Mouse (Mus musculus) frontal cortex, adult (tissue): ENCODE data around the gene Msh3.
"Not testable (repeated sequence)": the region's sequence is repeated elsewhere in the genome, so short reads cannot be mapped to it uniquely, and the experiment has no call there.

ENCODE experiments used
- ATAC-seq: cut with Nextera tagmentation; 2 replicates; pipeline ENCODE4 v1.9.2; 2017; ENCODE audit warnings: mild to moderate bottlenecking, moderate library complexity, mixed read lengths; ENCODE audit not compliant: low TSS enrichment

Msh3 gene

DNA sequence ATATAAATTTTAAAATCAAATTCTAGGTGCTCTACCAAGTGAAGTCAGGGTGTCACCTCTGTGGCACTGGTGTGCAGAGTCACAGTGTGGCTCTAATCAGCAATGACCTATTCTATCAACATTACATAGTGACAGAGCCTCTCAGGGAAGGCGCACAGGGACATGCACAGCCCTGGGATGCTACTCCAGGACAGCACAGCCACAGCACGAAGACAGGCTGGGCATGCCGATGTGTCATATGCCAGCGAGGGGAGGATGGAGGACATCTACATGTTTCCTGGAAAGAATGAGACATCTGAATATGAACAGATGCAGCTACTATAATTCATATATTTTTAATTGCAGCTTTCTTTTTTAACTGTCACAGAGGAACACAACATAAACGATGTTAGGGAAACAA is 101.0 kb downstream of the Msh3 start:
- ATAC-seq: peak; percentile 53; the same call in 1 of the 2 replicates

DNA sequence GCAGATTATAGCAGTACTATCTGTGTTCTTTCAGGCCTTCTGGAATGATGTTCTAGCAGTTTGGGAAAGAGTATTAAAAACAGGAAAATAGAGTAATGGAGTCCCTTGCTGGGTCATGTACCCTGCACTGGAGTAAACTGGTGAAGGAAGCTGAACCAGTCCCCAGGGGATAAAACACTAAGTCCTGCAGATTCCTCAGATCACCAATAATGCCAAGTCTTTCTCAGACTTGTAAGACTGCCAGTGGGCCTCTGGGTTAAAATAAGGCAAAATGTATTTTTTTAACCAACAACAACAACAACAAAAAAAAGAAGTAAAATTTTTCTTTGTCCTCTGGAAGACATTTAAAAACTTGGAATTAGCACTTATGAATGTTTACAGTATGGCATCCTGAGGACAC is 102.5 kb downstream of the Msh3 start:
- no peak for ATAC-seq

DNA sequence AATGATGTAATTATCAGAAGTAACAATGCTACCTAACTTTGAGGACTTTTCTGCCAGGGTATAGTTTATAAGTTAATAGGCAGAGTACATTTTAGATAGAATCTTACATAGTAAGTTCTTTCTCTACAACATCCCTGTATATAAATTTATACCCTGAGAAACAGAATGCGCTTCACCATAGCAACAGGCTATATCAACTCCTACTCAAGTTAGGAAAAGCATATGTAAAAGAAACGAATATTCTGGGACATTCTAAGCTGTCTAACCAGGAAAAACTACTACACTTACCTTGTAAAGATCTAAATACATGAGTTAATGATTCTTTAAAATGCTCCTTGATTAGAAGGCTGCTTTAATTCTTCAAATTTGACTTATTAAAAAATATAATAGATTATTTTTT is 107.2 kb downstream of the Msh3 start:
- peak; percentile 81 for ATAC-seq

DNA sequence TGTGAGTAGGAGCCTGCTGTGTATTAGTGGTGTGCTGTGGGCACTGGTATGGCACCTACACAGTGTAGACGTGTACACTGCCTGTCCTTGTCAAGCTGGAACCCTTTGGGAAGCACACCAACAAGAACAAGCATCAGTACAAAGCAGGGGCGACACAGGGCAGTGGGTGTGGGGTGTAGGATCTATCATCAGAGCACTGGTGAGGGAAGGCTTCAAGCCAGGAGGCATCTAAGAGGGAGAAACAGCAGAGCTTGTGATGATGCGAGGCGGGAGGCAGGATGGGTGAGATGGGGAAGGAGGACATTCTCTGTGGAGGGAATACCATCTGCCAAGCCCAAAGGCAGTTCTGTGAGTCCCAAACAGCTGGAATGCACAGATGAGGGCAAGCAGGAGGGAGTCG is 107.8 kb downstream of the Msh3 start:
- ATAC-seq: peak; percentile 82

DNA sequence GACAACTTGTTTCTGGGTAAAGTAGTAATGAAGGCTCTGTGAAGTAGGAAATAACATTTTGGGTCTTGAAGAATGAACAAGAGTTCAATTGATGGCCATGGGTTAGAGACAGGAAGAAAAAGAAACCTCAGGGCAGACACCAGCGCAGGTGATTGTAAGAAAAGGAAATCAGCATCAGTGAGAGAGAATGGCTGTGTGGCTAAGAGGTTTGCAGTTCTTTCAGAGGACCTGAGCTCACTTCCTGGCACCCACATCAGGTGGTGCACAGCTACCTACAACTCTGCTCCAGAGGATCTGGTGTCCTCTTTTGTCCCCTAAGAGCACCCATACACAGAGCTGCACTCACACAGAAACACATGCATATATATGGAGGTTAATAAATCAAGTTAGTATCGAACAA is 110.1 kb downstream of the Msh3 start:
- ATAC-seq: no peak

DNA sequence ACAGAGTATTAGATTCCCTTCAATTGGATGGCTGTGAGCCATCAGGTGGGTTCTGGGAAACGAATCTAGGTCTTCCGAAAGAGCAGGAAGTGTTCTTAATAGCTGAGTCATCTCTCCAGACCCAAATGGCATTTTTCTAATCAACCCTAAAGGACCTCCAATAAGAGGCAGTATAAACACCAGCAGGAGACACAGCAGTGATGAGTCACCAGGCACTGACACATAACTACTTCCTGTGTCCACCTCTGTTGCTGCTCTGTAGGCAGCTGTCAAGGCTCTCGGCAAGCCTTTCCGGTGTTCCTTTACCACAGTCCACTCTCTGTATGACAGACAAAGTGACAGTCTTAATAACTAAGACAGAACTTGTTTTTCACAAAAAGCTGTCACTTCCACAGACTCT is 113.4 kb downstream of the Msh3 start:
- no peak for ATAC-seq

DNA sequence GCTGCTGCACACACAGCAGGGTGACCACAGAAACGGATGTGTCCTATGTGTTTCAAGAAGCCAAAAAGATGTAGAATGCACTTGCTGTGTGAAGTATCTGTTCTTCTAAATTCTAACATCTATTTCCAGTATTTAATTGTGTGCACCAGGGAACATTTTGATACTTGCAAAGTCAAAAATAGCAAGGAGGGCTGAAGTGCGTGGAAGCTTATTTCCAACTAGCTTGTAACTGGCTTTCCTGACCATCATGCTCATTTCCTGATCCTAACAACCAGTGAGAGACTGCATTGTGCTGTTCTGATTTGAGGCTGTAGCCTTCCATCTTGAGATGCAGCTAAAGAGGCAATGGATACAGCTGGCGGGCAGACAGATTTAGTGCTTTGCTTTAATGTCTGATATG is 116.9 kb downstream of the Msh3 start:
- peak; percentile 78 for ATAC-seq

DNA sequence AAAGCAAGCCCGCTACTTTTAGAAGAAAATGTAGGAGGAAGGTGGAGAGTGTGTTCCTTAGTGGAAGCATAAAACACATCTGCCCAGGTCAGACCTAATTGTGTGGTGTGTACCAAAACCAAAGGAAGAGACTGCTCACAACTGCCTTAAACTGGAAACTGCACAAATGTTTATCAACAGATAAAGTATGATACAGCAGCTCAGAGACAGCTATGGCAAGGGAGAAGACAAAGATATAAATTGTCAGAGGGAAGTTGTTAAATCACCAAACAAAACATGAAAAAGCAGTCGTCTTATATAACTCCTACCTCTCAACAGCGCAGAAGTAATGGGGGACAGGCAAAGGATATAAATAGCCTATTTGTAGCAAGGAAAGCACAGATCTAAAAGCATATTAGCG is 117.8 kb downstream of the Msh3 start:
- peak; percentile 36 for ATAC-seq

DNA sequence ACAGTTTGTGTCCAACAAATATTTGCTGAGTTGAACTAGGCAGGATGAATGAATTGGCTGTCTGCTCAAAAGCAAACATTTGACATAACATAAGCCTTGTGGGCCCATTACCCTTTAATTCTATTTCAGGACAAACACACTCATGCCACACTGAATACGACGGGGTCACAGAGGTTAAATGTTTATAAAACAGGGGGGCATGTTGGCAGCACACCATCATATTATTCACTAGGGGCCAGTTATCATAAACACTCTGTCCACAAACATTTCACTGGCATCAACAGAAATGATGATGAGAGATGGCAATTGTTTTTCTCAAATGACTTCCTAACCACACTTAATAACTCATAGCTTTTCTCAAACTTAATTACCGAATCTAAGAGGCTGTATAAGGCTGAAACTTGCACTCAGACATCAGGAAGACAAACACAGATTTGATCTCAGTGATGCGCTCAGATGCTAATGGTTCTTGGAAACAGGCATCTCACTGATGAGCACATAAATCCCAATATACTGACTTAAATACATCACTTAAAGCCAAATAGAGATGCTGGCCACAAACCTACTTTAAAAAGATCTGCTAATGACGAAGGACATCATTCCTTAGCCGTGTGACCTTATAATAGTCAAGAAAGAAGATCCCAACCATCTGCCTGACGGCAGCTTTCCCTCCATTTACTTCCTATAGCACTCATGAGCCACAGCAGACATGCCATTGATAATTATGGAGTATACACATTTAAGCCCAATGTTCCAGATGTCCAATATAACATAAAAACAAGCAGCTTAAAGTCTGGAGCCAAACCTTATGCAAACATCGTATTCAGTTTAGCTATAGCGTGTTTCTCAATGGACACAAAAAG is 122.5 kb downstream of the Msh3 start:
- ATAC-seq: no peak

DNA sequence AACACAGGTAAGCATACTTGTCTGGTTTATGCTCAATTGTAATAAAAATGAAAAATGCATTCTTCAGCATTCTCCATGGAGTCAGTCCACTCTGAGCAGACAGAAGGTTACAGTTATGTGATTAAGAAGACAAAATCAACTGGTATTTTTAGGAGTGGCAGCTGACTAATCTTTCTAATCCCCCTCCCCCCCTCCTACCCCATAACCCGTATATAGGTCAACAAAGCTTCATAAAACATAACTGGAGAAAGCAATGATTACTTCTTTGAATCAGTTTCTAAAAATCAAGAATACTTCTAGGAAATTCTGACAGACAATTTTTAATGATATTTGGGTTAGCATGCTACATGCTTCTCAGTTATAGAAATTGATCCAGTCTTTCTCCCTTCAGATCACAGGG is 126.8 kb downstream of the Msh3 start:
- ATAC-seq: no peak

DNA sequence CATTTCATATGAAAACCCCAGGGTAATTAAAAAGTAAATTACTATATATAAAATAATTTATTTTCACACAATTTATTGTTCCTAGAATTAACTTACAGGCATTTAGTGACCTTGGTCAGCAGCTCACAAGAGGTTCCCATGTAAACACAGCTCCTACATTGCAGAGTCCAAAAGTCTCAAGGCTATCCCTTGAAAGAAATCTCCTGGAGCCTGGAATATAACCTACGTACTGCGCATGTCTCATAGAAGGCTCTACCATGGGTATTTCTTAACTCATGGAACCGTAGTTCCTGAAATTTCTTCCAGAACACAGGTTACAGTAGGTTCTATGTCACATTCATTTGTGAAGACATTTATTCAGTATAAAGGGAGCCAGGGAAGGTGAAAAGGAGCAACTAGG is 131.2 kb downstream of the Msh3 start:
- ATAC-seq: no peak

DNA sequence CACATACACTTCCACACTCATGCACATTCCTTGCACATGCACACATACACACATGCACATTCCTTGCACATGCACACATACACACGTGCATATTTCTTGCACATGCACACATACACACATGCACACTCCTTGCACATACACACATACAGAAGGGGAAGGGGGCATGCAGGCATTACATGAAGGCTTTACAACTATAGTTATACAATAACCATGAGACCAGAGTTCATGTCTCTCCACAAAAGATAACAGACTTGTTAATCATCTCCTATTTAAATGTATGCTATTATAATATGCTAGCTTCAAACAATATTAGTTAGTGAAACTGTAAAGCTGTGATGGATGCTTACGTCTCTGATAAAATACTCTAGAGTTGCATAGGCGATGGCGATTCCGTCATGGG is 132.0 kb downstream of the Msh3 start:
- no peak for ATAC-seq

DNA sequence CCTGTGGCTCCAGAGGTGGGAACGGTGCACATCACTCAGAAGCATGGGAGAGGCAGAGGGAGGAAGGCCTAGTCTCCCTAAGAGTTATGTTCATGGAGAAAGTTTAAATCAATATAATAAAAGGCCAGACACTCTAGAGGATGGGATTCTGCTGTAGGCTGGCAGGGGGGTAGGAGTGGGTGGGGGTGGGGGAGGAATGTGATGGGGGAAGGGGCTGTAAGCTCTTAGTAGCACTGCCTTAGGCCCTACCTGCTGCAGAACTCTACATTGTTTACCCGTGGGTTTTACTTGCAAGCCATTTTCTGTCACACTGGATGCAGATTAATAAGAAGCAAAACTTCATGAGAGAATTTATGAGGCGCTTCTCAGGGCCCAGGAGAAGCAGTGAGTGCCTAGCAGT is 135.0 kb downstream of the Msh3 start:
- ATAC-seq: no peak

DNA sequence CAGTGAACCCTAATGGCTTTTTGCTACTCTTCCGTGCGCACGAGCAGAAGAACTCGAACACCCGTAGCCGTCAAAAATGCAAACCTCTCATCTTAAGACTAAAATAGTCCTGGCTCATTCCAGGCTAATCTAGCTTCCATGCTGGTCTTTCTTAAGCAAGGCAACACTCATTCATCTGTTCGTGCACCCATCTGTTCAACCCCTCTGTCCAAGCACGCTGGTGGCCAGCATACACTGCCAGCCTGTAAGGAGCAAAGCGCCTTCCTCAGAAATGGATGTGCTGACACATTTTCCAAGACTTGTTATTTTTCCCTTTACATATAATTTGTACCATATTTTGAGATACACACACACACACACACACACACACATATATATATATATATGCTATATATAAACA is 137.6 kb downstream of the Msh3 start:
- ATAC-seq: peak; percentile 78

DNA sequence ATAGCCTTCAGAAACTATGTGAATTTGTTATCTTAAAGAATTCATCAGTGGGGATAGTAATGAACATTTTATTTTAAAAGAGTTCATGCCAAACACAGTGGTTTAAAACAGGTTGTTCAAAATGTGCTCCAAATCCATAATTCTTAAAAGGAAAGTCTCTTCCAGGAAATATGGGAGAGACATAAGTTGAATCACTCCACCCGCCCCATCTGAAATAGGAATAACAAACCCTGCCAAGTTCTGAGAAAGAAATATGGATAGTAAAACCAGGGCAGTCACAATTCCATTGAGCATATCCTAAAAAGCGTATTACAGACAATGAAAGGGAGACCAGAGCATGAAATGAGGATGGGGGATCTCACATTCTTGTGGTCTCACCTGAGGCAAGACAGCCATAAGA is 157.9 kb downstream of the Msh3 start:
- ATAC-seq: peak; percentile 95

DNA sequence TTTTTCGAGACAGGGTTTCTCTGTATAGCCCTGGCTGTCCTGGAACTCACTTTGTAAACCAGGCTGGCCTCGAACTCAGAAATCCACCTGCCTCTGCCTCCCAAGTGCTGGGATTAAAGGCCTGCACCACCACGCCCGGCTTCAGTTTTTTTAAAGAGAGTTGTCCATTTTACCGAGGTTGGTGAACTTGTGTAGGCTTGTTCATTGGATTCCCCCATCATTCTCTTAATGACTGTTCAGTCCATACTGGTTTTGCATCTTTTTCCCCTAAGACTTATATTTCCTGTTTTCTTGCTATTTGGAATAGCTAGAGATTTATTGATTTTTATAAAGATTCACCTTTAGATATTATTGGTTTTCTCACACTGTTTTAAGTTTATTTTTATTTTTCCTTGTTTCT is 161.0 kb downstream of the Msh3 start:
- ATAC-seq: not testable (repeated sequence)

DNA sequence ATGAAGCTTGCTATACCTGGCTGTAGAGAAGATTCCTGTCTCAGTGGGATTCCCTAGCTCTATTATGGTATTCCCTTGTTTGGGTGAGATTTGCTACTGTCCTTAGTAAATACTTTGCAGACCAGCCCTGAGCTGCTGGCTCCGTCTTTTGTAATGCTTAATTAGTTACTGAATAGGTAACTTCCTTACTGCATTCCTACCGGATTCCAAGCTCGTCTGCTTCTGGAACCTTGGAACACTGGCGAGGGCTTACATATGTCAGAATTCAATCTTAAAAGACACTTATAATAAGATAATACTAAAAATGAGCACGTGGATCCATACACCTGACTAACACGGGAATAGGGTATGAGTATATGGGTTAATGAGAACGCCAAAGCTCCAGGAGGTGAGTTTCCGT is 182.1 kb downstream of the Msh3 start:
- not testable (repeated sequence) for ATAC-seq
